Mouse (Mus musculus) heart, embryonic 15.5 days (tissue): ENCODE results near the gene Uckl1. TPM values are rescaled to one million over a fixed set of nuclear protein-coding genes. Genes with fewer than 3 reads are reported as not detected.

Source experiments
- ATAC-seq: fragments of 200-750 bp; cut with Nextera tagmentation; replicated peaks from 2 replicates; pipeline ENCODE4 v1.8.0; 2017; ENCODE audit warnings: low read depth, moderate TSS enrichment; ENCODE audit not compliant: insufficient number of reproducible peaks, insufficient read depth, low FRiP score
- H3K27ac ChIP-seq: fragments of 300-500 bp; sonication (generic); 2 replicates; pipeline ENCODE4 v1.5.1; 2015; ENCODE audit warnings: mild to moderate bottlenecking, inconsistent platforms
- H3K27me3 ChIP-seq: fragments of 300-500 bp; sonication (generic); 2 replicates; pipeline ENCODE4 v1.6.1; 2015; ENCODE audit warnings: inconsistent platforms
- H3K36me3 ChIP-seq: fragments of 300-500 bp; sonication (generic); 2 replicates; pipeline ENCODE4 v1.6.1; 2015; ENCODE audit warnings: mild to moderate bottlenecking, inconsistent platforms
- H3K4me1 ChIP-seq: fragments of 300-500 bp; sonication (generic); replicated peaks from 2 replicates; pipeline ENCODE4 v1.6.1; 2015; ENCODE audit warnings: inconsistent platforms
- H3K4me2 ChIP-seq: fragments of 300-500 bp; sonication (generic); 2 replicates; pipeline ENCODE4 v1.6.1; 2015; ENCODE audit warnings: inconsistent platforms, mild to moderate bottlenecking, moderate library complexity
- H3K4me3 ChIP-seq: fragments of 300-500 bp; sonication (generic); 2 replicates; pipeline ENCODE4 v1.5.1; 2015; ENCODE audit warnings: mild to moderate bottlenecking, inconsistent platforms
- H3K9ac ChIP-seq: fragments of 300-500 bp; sonication (generic); 2 replicates; pipeline ENCODE4 v1.6.1; 2015; ENCODE audit warnings: mild to moderate bottlenecking, inconsistent platforms
- H3K9me3 ChIP-seq: fragments of 300-500 bp; sonication (generic); replicated peaks from 2 replicates; pipeline ENCODE4 v1.6.1; 2016; ENCODE audit warnings: inconsistent platforms
- WGBS: fragments of 180-500 bp; shearing (Covaris S2); methylation state at CpG from one replicate; pipeline ENCODE4 v1.1.7; 2015; ENCODE audit warnings: mixed read lengths; 5-methylcytosine and 5-hydroxymethylcytosine counted together
- microRNA-seq: library from miRNA; unstranded; fragments of <30 nt; microRNA quantifications from one replicate; pipeline ENCODE4, GENCODE M21; 2016
- polyA plus RNA-seq: library from polyadenylated mRNA; unstranded; fragments of >200 nt; fragmentation: Nextera tagmentation; extraction: Ambion mirVana; gene quantifications from 2 replicates; pipeline ENCODE4 v1.2.1, GENCODE M21; 2015

The Uckl1 gene
- polyA plus RNA-seq, 1 experiment from 2014 or later = 61.8 TPM

DNA sequence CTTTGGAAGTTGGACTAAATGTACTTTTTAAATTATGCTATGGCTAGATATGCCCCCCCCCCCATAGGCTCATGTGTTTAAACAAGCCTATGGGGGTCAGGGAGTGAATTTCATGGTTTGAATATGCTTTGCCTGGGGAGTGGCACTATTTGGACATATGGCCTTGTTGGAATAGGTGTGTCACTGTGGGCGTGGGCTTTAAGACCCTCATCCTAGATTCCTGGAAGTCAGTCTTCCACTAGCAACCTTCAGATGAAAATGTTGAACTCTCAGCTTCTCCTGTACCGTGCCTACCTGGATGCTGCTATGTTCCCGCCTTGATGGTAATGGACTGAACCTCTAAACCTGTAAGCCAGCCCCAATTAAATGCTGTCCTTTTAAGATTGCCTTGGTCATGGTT, 52.1 kb downstream of the Uckl1 start:
- Histone ChIP-seq H3K27me3 (no peaks in the 10 kb centered on the region), H3K4me1 (peaks cover 3% of the 10 kb centered on the region), H3K4me2 (no peak overlapping the region), H3K27ac (no peak overlapping the region), H3K9me3 (peaks cover 6% of the 10 kb centered on the region; the same call in 1 of the 2 replicates), H3K4me3 (no peak overlapping the region), H3K36me3 (peaks cover 35% of the 10 kb centered on the region), H3K9ac (no peak overlapping the region)
- no peak for ATAC-seq
- WGBS = 97% methylated on average over 3 of the region's 3 CpGs

GRCm38 (mm10) chr2:181529076-181529475, 55.6 kb downstream of the Uckl1 start:
- peaks cover 38% of the 10 kb centered on the region for H3K36me3 ChIP-seq
- H3K27me3 ChIP-seq = no peaks in the 10 kb centered on the region
- H3K9ac ChIP-seq = no peak overlapping the region
- 0 out of 2 replicates have a peak, but pooled peaks cover 7% of the 10 kb centered on the region for H3K4me1 ChIP-seq
- WGBS = 88% methylated on average over 1 of the region's 1 CpGs
- ATAC-seq = no peak
- no peak overlapping the region for H3K27ac ChIP-seq
- no peak overlapping the region for H3K4me2 ChIP-seq
- no peak overlapping the region for H3K4me3 ChIP-seq
- peaks cover 6% of the 10 kb centered on the region; the same call in 1 of the 2 replicates for H3K9me3 ChIP-seq

DNA sequence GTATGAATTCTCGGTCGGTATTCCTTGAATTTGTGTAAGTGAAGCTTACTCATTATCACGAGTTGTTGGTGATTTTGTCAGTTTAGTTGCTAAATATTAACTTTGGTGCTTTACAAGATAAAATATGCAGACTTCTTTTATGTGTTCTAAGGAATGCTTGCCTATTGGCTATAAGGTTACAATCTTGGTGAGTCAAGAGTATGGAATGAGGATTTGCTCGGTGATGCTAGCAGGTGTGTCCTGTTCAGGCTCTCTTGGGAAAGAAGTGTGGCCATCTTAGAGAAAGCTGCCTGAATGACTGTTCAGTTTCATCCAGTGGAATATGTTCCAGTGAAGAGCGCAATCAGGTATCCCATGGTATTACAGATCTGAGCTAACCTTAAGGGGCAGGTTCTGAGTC, 59.2 kb downstream of the Uckl1 start:
- ATAC-seq = no peak

GRCm38 (mm10) chr2:181522811-181523210, 61.9 kb downstream of the Uckl1 start:
- H3K36me3 ChIP-seq = peaks cover 3% of the 10 kb centered on the region; the same call in 1 of the 2 replicates
- no peaks in the 10 kb centered on the region for H3K27me3 ChIP-seq
- H3K27ac ChIP-seq = no peak overlapping the region
- no peak overlapping the region; the same call in 1 of the 2 replicates for H3K4me2 ChIP-seq
- H3K9me3 ChIP-seq = no peaks in the 10 kb centered on the region
- H3K4me1 ChIP-seq = peaks cover 33% of the 10 kb centered on the region
- no peak overlapping the region for H3K9ac ChIP-seq
- H3K4me3 ChIP-seq = no peak overlapping the region
- 67% methylated on average over 5 of the region's 5 CpGs for WGBS
- ATAC-seq = no peak

More for the DNA sequence above, 59.2 kb downstream of the Uckl1 start:
- Histone ChIP-seq H3K9me3 (0 out of 2 replicates have a peak, but pooled peaks cover under 1% of the 10 kb centered on the region), H3K27me3 (no peaks in the 10 kb centered on the region), H3K4me2 (no peak overlapping the region), H3K4me3 (no peak overlapping the region), H3K27ac (no peak overlapping the region), H3K9ac (no peak overlapping the region), H3K36me3 (peaks cover 19% of the 10 kb centered on the region), H3K4me1 (peaks cover 26% of the 10 kb centered on the region)
- WGBS = 74% methylated on average over 5 of the region's 5 CpGs

GRCm38 (mm10) chr2:181521491-181521890, 63.2 kb downstream of the Uckl1 start:
- Histone ChIP-seq H3K4me1 (peaks cover 33% of the 10 kb centered on the region), H3K36me3 (peaks cover 12% of the 10 kb centered on the region; the same call in 1 of the 2 replicates), H3K27ac (no peak overlapping the region), H3K9me3 (no peaks in the 10 kb centered on the region), H3K4me2 (peak overlapping the region; percentile 68), H3K27me3 (no peaks in the 10 kb centered on the region), H3K4me3 (peak overlapping the region; percentile 79), H3K9ac (peak overlapping the region; percentile 93)
- ATAC-seq = no peak
- 32% methylated on average over 10 of the region's 10 CpGs for WGBS

GRCm38 (mm10) chr2:181520936-181521227, 63.8 kb downstream of the Uckl1 start:
- Histone ChIP-seq H3K9ac (peak overlapping the region; percentile 93), H3K9me3 (no peaks in the 10 kb centered on the region), H3K27me3 (no peaks in the 10 kb centered on the region), H3K4me3 (peak overlapping the region; percentile 79), H3K4me1 (peaks cover 33% of the 10 kb centered on the region), H3K36me3 (peaks cover 18% of the 10 kb centered on the region), H3K27ac (peak overlapping the region; percentile 99), H3K4me2 (peak overlapping the region; percentile 68)
- no peak for ATAC-seq
- under 1% methylated on average over 17 of the region's 17 CpGs for whole genome bisulfite sequencing

DNA sequence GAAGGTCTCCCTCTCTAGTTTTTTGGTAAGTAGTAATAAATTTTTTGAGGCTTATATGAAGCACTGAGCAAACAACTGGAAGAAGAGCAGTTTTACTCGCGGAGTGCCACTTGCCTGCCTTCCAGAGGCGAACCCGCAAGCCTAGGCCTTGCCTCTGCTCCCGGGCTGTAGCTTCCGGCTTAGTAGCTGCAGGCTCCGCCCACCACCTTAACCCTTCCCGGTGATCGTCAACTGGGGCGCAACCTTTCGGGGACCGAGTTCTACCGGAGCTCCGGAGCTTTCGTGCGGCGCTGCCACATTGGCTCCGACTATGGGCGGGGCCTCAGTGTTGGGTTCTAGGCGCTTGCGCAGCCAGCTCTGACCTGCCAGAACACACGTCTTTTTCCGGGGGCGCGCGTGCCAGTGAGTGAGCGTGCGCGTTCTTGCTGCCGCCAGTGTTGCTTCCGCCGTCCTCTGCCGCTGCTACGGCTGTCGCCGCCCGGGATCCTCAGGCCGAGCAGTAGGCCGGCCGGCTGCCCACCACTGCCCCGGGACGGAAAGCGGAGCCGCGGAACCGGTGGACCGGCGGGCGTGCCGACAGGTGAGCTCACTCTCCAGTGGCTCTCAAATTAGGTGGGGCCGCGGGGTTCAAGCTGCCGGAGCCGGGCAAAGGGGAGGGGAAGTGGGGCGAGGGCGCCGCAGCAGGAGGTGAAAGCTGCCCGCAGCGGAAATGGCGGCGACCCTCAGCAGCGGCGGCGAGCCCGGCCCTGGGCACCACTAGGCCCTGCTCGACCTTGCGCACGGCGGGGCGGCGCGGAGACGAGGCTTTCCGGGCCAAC, 64.4 kb downstream of the Uckl1 start, which contains the start of gene Dnajc5:
TSS of gene Dnajc5 (plus strand) at position 368 of the 818 bp plus-strand sequence.
- peaks cover 21% of the 10 kb centered on the region for H3K36me3 ChIP-seq
- WGBS = under 1% methylated on average over 74 of the region's 74 CpGs
- H3K4me1 ChIP-seq = peaks cover 30% of the 10 kb centered on the region
- peak within 1 kb of the TSS; percentile 79 for H3K4me3 ChIP-seq
- peak within 1 kb of the TSS; percentile 68 for H3K4me2 ChIP-seq
- peak within 1 kb of the TSS; percentile 99 for H3K27ac ChIP-seq
- ATAC-seq = peak; percentile 97
- H3K27me3 ChIP-seq = no peaks in the 10 kb centered on the region
- peak within 1 kb of the TSS; percentile 93 for H3K9ac ChIP-seq
- no peaks in the 10 kb centered on the region for H3K9me3 ChIP-seq

DNA sequence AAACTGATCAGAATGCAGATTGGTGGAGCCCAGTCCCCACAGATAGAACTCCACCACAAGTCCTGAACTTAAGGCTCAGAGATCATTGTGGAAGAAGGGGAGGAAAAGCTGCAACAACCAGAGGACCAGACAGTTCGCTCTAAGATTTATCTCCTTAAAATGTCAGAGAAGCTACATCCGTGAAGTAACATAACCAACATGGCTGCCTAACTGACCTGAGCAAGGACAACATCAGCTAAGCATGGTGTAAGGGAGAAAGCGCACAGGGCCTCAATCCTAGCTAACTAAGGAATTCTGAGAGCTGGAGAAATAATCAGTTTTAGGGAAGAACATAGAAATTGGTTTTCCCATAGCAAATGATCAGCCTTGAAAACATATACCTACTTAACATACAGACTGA, 65.5 kb downstream of the Uckl1 start:
- Histone ChIP-seq H3K27me3 (no peaks in the 10 kb centered on the region), H3K4me2 (peak overlapping the region; percentile 68), H3K36me3 (peaks cover 29% of the 10 kb centered on the region), H3K27ac (peak overlapping the region; percentile 99), H3K9ac (peak overlapping the region; percentile 93; the same call in 1 of the 2 replicates), H3K4me3 (peak overlapping the region; percentile 79), H3K4me1 (peaks cover 26% of the 10 kb centered on the region), H3K9me3 (no peaks in the 10 kb centered on the region)
- WGBS = 68% methylated on average over 3 of the region's 3 CpGs
- ATAC-seq = no peak

Small RNA genes lying within 50 kb of the gene (microRNA-seq; reads per million reads assigned to microRNA genes)
- not detected for gene Mir7006

Other genes with a start within 250 kb of the Uckl1 start
- 24.1 and 32.2 TPM in 2 replicates for gene Zgpat, start 220.0 kb downstream of the Uckl1 start, polyA plus RNA-seq
- 53.2 and 59.4 TPM in 2 replicates for gene Arfrp1, start 219.5 kb downstream of the Uckl1 start, polyA plus RNA-seq
- gene Lime1, start 204.8 kb downstream of the Uckl1 start, polyA plus RNA-seq = 12.0 and 18.9 TPM in 2 replicates
- 8.6 and 10.4 TPM in 2 replicates for gene Zbtb46, start 125.5 kb downstream of the Uckl1 start, polyA plus RNA-seq
- gene Abhd16b, start 91.7 kb downstream of the Uckl1 start, polyA plus RNA-seq = 0.10 and 0.26 TPM in 2 replicates
- gene Tpd52l2, start 87.8 kb downstream of the Uckl1 start, polyA plus RNA-seq = 105 and 117 TPM in 2 replicates
- gene Dnajc5, start 64.4 kb downstream of the Uckl1 start, polyA plus RNA-seq = 70.3 and 83.3 TPM in 2 replicates
- gene Prpf6, start 7.0 kb upstream of the Uckl1 start, polyA plus RNA-seq = 38.9 and 45.5 TPM in 2 replicates
- 23.1 and 35.8 TPM in 2 replicates for gene Zfp512b, start 7.9 kb upstream of the Uckl1 start, polyA plus RNA-seq
- gene Samd10, start 14.3 kb upstream of the Uckl1 start, polyA plus RNA-seq = 9.6 and 14.9 TPM in 2 replicates
- gene Gm29797, start 72.1 kb upstream of the Uckl1 start, polyA plus RNA-seq = not detected in 2 replicates
- 41.9 and 47.2 TPM in 2 replicates for gene Sox18, start 86.7 kb upstream of the Uckl1 start, polyA plus RNA-seq
- gene Tcea2, start 95.4 kb upstream of the Uckl1 start, polyA plus RNA-seq = 13.5 and 19.2 TPM in 2 replicates
- gene Rgs19, start 109.1 kb upstream of the Uckl1 start, polyA plus RNA-seq = 30.9 and 45.3 TPM in 2 replicates
- not detected in 2 replicates for gene Lkaaear1, start 113.5 kb upstream of the Uckl1 start, polyA plus RNA-seq
- 1.8 and 3.0 TPM in 2 replicates for gene Oprl1, start 130.1 kb upstream of the Uckl1 start, polyA plus RNA-seq
- 0.06 and 0.38 TPM in 2 replicates for gene Myt1, start 178.4 kb upstream of the Uckl1 start, polyA plus RNA-seq